Mouse (Mus musculus) kidney, postnatal 10 days (tissue): Measurements from ENCODE around the gene Ccdc127.

ENCODE experiments used
- DNase-seq: peaks from one replicate; pipeline ENCODE4 v3.0.0; 2021; ENCODE audit warnings: mixed read lengths

Gene Ccdc127

GRCm38 (mm10) chr13:74349566-74350434 lies at the start of gene Ccdc127, which contains the start of gene Sdha:
TSS of gene Ccdc127 (plus strand) at chr13:74350309.
TSS of gene Sdha (minus strand) at chr13:74350280.
- peak; percentile 97 for DNase-seq

GRCm38 (mm10) chr13:74300925-74301606 lies 49.0 kb upstream of the Ccdc127 start:
- peak; percentile 80 for DNase-seq

GRCm38 (mm10) chr13:74301607-74301984 lies 48.5 kb upstream of the Ccdc127 start:
- no peak for DNase-seq

GRCm38 (mm10) chr13:74302050-74303037 lies 47.8 kb upstream of the Ccdc127 start:
- DNase-seq = peak; percentile 12

- no peak for DNase-seq
Measured at GRCm38 (mm10) chr13:74305380-74305779, 44.7 kb upstream of the Ccdc127 start.

GRCm38 (mm10) chr13:74305780-74306179 lies 44.3 kb upstream of the Ccdc127 start:
- DNase-seq = no peak

GRCm38 (mm10) chr13:74314616-74315015 lies 35.5 kb upstream of the Ccdc127 start:
- DNase-seq = no peak

- DNase-seq = no peak
Measured at GRCm38 (mm10) chr13:74316386-74316785, 33.7 kb upstream of the Ccdc127 start.

- DNase-seq = no peak
Measured at GRCm38 (mm10) chr13:74316789-74317169, 33.3 kb upstream of the Ccdc127 start.

GRCm38 (mm10) chr13:74317170-74317849 lies 32.8 kb upstream of the Ccdc127 start, which contains the start of gene Pdcd6:
TSS of gene Pdcd6 (minus strand) at chr13:74317580.
- peak; percentile 95 for DNase-seq

- no peak for DNase-seq
Measured at GRCm38 (mm10) chr13:74329321-74329720, 20.8 kb upstream of the Ccdc127 start.

- DNase-seq = peak; percentile 61
Measured at GRCm38 (mm10) chr13:74341036-74341435, 9.1 kb upstream of the Ccdc127 start.

GRCm38 (mm10) chr13:74350435-74350906 lies 362 bp downstream of the Ccdc127 start:
- no peak for DNase-seq

- DNase-seq = no peak
Measured at GRCm38 (mm10) chr13:74356491-74356890, 6.4 kb downstream of the Ccdc127 start.

- DNase-seq = no peak
Measured at GRCm38 (mm10) chr13:74362218-74362617, 12.1 kb downstream of the Ccdc127 start.

GRCm38 (mm10) chr13:74363176-74363858 lies 13.2 kb downstream of the Ccdc127 start:
- peak; percentile 15 for DNase-seq

GRCm38 (mm10) chr13:74363859-74364235 lies 13.7 kb downstream of the Ccdc127 start, which contains the start of gene Lrrc14b:
TSS of gene Lrrc14b (minus strand) at chr13:74364005.
- peak; percentile 23 for DNase-seq

- no peak for DNase-seq
Measured at GRCm38 (mm10) chr13:74381533-74382276, 31.6 kb downstream of the Ccdc127 start.

GRCm38 (mm10) chr13:74382289-74382688 lies 32.2 kb downstream of the Ccdc127 start:
- DNase-seq = no peak

GRCm38 (mm10) chr13:74389730-74390129 lies 39.6 kb downstream of the Ccdc127 start:
- DNase-seq = no peak
